Mouse (Mus musculus) limb, embryonic 12.5 days (tissue): ENCODE measurements at regions not wholly inside any gene's neighbourhood (a gene's known extent, or its start where the extent isn't known, plus 50 kb on each side); places are given as distances from the start of the nearest gene placed in this dataset.

Experiments
- ATAC-seq: fragments of 200-750 bp; cut with Nextera tagmentation; 2 replicates; pipeline ENCODE4 v1.8.0; 2017; ENCODE audit warnings: low read depth, moderate TSS enrichment; ENCODE audit not compliant: insufficient number of reproducible peaks, insufficient read depth, low FRiP score, low TSS enrichment
- H3K27ac ChIP-seq: fragments of 300-500 bp; sonication (generic); 2 replicates; pipeline ENCODE4 v1.5.1; 2016; ENCODE audit warnings: mild to moderate bottlenecking, moderate library complexity
- H3K27me3 ChIP-seq: fragments of 300-500 bp; sonication (generic); 2 replicates; pipeline ENCODE4 v1.6.1; 2016; ENCODE audit warnings: mild to moderate bottlenecking, moderate library complexity
- H3K36me3 ChIP-seq: fragments of 300-500 bp; sonication (generic); 2 replicates; pipeline ENCODE4 v1.6.1; 2016; ENCODE audit warnings: mild to moderate bottlenecking, moderate library complexity
- H3K4me1 ChIP-seq: fragments of 300-500 bp; sonication (generic); replicated peaks from 2 replicates; pipeline ENCODE4 v1.6.1; 2016
- H3K4me2 ChIP-seq: fragments of 300-500 bp; sonication (generic); 2 replicates; pipeline ENCODE4 v1.6.1; 2016; ENCODE audit warnings: mild to moderate bottlenecking, moderate library complexity
- H3K4me3 ChIP-seq: fragments of 300-500 bp; sonication (generic); replicated peaks from 2 replicates; pipeline ENCODE4 v1.5.1; 2016; ENCODE audit warnings: mild to moderate bottlenecking
- H3K9ac ChIP-seq: fragments of 300-500 bp; sonication (generic); replicated peaks from 2 replicates; pipeline ENCODE4 v1.6.1; 2016; ENCODE audit warnings: mild to moderate bottlenecking, moderate library complexity
- H3K9me3 ChIP-seq: fragments of 300-500 bp; sonication (generic); 2 replicates; pipeline ENCODE4 v1.6.1; 2016; ENCODE audit warnings: mild to moderate bottlenecking, moderate library complexity

DNA sequence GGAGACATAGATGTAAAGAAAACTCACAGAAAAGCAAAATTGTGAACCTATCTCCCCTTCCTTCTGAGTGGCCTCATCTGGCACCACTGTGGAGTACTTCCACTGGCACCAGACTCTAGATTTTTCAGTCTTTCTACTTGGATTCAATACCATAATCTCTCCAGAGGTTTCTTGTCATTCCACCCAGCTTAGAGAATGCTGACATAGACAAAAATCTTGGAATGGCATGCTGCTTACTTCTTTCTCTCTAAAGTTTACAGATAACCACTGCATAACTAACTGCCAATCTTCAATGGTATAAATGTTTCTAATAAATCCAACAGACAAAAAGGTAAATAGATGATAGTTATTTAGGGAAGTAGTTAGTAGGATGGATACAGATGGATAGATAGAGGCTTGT, 589.6 kb upstream of the Vrk2 start:
- H3K27me3 ChIP-seq = no peaks in the 10 kb centered on the region
- H3K9me3 ChIP-seq = no peaks in the 10 kb centered on the region
- no peak overlapping the region for H3K9ac ChIP-seq
- H3K36me3 ChIP-seq = no peaks in the 10 kb centered on the region
- no peak overlapping the region for H3K4me3 ChIP-seq
- no peaks in the 10 kb centered on the region for H3K4me1 ChIP-seq
- no peak overlapping the region for H3K4me2 ChIP-seq
- H3K27ac ChIP-seq = no peak overlapping the region
- no peak for ATAC-seq

DNA sequence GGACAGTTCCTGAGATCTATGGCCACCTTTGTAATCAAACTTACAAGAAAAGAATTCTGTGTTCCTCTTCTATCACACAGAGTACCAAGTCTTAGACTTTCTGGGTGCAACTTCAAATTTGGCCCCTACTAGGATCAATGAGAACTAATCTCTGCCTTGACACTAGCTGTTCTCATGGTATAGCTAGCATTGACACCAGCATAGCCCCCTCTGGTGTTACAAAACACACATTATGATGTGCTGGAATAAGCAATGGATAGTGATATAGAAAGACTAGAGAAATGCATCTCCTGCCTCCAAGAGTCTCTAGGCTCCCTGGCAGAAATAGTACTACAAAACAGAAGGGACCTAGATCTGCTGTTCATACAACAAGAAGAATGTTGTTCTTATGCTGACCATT, 566.6 kb upstream of the Vrk2 start:
- H3K27ac ChIP-seq = no peak overlapping the region
- no peaks in the 10 kb centered on the region for H3K27me3 ChIP-seq
- H3K9me3 ChIP-seq = no peaks in the 10 kb centered on the region
- ATAC-seq = no peak
- no peak overlapping the region for H3K9ac ChIP-seq
- no peaks in the 10 kb centered on the region for H3K4me1 ChIP-seq
- H3K4me2 ChIP-seq = no peak overlapping the region
- no peaks in the 10 kb centered on the region for H3K36me3 ChIP-seq
- no peak overlapping the region for H3K4me3 ChIP-seq
